Mouse (Mus musculus) spleen, adult 2 months (tissue): ENCODE measurements around the gene Cdh13. TPM values are rescaled to one million over a fixed set of nuclear protein-coding genes. Genes with fewer than 3 reads are reported as not detected.

Experiments
- DNase-seq, 2 experiments: peaks; one replicate each; pipeline versions ENCODE4 v3.0.0 to v3.0.0-alpha.2; 2012 to 2021; ENCODE audit warnings: low spot score in 2 of 2, low read depth in 1 of 2
- H3K27ac ChIP-seq: fragments of 200-500 bp; 2 replicates; pipeline ENCODE4 v1.5.1; 2012; ENCODE audit warnings: low read length, inconsistent platforms; ENCODE audit not compliant: insufficient read depth
- H3K27me3 ChIP-seq: fragments of 200-500 bp; 2 replicates; pipeline ENCODE4 v1.6.1; 2012; ENCODE audit warnings: mild to moderate bottlenecking, moderate library complexity, low read length, inconsistent platforms; ENCODE audit not compliant: control insufficient read depth, insufficient read depth
- H3K36me3 ChIP-seq: fragments of 200-500 bp; 2 replicates; pipeline ENCODE4 v1.6.1; 2012; ENCODE audit warnings: mild to moderate bottlenecking, low read length, inconsistent platforms; ENCODE audit not compliant: control insufficient read depth, insufficient read depth
- H3K4me1 ChIP-seq: fragments of 200-500 bp; 2 replicates; pipeline ENCODE4 v1.6.1; 2011; ENCODE audit warnings: inconsistent platforms; ENCODE audit not compliant: control insufficient read depth, insufficient read depth, insufficient read length
- H3K4me3 ChIP-seq: fragments of 200-500 bp; 2 replicates; pipeline ENCODE4 v1.5.1; 2011; ENCODE audit warnings: mild to moderate bottlenecking, inconsistent platforms; ENCODE audit not compliant: insufficient read depth, insufficient read length; ENCODE audit errors: extremely low read depth
- CTCF ChIP-seq: fragments of 200-500 bp; IDR thresholded peaks from 2 replicates; pipeline ENCODE4 v1.5.1; 2011; ENCODE audit warnings: mild to moderate bottlenecking, inconsistent platforms; ENCODE audit not compliant: insufficient read depth, insufficient read length, insufficient replicate concordance; ENCODE audit errors: extremely low read depth
- POLR2A ChIP-seq: fragments of 200-500 bp; IDR thresholded peaks from 2 replicates; pipeline ENCODE4 v1.6.1; 2011; ENCODE audit warnings: low read depth, low read length, inconsistent platforms
- WGBS: fragments of 180-500 bp; shearing (Covaris S2); methylation state at CpG from one replicate; pipeline ENCODE4 v1.1.7; 2018; 5-methylcytosine and 5-hydroxymethylcytosine counted together
- polyA plus RNA-seq: library from polyadenylated mRNA; depleted of rRNA; stranded (reverse); fragments of >200 nt; gene quantifications from 2 replicates; pipeline ENCODE4 v1.2.3, GENCODE M21; 2012

Gene Cdh13
- polyA plus RNA-seq, 1 experiment = 0.50 TPM

DNA sequence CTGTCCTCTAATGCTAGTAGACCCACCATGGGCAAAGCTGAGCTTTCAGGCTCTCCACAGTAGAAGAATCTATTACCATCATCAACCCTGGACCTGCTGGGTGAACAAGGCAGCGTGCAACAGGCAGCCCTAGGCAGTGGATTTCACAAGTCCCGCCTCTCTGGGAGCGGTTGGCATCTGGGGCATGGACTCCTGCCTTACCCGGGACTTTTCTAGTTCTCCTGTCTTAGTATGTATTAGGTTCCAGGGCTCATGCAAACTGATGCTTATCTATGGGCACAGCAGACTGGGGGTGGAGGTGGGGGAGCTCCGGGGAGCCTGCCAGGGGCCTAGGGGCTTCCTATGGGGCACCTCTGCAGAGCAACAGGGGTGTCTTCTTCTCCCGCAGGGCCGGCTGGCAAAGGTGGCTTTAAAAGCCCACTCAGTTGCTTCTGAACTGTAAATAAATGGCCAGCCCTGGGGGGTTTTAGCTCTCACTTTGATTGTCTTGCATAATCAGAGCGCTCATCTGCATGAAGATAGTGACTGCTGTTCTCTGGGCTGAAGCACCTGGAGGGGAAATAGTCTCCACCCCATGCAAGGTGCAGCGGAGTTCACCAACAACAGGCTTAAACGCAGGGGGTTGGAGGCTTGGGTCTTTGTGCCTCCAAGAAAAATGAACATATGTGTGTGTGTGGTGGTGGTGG, 2.2 kb downstream of the Cdh13 start:
- no peaks in the 10 kb centered on the region for H3K27me3 ChIP-seq
- H3K36me3 ChIP-seq = no peaks in the 10 kb centered on the region
- TF ChIP-seq CTCF = no peak
- WGBS = 32% methylated on average over 10 of the region's 10 CpGs
- H3K4me1 ChIP-seq = no peaks in the 10 kb centered on the region
- DNase-seq = no peak
- H3K27ac ChIP-seq = no peak overlapping the region
- H3K4me3 ChIP-seq = no peak overlapping the region

DNA sequence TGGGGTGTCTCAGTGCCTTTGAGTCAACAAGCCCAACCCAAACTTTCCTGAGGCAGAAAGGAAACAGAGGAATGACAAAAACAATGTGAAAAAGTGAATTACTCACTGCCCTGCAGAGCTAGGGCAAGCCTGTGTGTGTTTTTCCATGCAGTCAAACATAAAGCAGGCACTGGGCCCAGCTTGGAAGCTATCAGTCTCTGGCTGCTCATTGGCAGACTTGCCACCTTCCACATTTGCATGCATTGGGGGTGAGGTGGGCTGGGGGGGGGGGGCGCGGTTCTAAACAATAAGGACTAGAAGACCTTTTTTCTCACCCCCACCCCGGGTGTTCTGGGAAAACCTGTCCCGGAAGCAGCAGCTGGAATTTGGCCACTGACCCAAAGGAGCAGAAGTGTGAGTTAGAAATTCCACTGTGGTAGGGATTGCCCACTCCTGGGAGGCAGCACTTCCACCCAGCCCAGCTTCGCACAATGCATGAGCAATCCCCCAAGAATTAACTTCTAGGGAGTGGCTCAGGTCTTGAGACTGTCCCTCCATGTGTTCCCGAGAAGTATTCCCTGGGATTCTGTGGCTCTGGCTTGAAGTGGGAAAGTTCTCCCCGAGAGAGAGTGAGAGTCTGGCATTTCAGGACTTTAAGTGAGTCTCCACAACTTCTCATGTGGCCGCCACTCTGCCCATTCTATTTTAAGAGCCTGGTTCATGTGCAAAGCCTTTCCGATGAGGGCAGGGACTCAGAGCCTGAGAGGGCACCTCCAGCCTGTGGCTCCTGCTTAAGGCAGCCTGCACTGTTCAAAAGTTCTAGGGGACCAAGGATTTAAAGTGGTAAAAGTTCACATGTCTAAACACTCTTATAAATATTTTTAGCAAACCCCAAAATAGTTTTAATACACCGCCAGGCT, 3.0 kb downstream of the Cdh13 start:
- Histone ChIP-seq H3K27me3 (no peaks in the 10 kb centered on the region), H3K27ac (no peak overlapping the region), H3K4me1 (no peaks in the 10 kb centered on the region), H3K4me3 (no peak overlapping the region), H3K36me3 (no peaks in the 10 kb centered on the region)
- 19% methylated on average over 10 of the region's 10 CpGs for WGBS
- no peak for TF ChIP-seq CTCF
- TF ChIP-seq POLR2A = no peak
- DNase-seq = no peak

DNA sequence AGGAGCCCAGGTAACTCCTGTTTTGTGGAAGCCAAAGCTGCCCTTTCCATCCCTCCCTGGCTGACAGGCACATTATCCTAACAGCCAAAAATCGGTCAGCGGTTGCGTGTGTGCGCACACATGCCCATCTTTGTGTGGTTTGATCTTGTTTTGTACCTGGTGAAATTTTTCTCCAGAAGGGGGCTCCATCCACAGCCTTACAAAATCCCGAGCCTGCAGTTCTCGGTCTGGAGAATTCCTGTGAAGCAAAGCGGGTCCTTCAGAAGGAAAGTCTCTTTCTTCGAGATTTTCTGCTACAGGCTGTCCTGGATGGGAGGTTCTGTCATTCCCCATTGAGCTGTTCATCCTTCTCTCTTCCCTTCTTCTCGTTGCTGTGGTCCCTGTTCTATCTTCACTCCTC, 4.0 kb downstream of the Cdh13 start:
- WGBS = 55% methylated on average over 9 of the region's 9 CpGs

DNA sequence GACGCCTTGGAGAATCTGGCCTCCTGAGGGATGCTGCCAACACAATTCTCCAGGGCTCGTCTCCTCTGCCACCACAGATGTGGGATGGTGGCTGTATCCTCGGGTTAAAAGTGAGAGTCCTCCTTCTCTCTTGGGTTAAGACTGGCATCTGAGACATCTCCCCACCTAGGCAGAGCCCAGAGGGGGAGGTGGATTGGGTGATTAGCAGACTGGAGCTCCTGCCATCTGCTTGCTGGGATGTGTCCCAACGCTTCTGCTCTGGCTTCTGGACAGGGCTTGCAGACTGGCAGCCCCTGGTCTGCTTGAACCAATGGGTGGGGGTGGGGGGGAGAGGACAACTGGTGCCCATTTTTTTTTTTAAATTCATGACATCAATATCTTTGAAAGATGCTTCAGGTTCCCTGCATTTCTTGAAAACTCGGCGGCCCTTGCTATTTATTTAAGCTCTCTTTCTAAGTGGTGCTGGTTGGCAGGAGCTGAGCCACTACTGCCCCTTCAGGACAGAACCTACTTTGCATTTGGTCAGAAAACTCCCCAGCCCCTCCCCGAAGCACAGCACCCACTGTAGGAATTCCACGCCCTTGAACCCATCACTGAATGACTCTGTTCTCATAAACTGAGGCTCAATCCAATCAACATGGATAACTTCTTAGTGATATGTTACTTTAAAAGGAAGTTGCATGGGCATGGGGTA, 4.9 kb downstream of the Cdh13 start:
- TF ChIP-seq POLR2A (no peak), CTCF (no peak)
- H3K27me3 ChIP-seq = no peaks in the 10 kb centered on the region
- WGBS = 69% methylated on average over 8 of the region's 8 CpGs
- H3K4me3 ChIP-seq = no peak overlapping the region
- no peaks in the 10 kb centered on the region for H3K36me3 ChIP-seq
- no peak for DNase-seq
- H3K27ac ChIP-seq = no peak overlapping the region
- no peaks in the 10 kb centered on the region for H3K4me1 ChIP-seq

More for the DNA sequence above, 4.0 kb downstream of the Cdh13 start:
- no peak for TF ChIP-seq POLR2A
- no peak for TF ChIP-seq CTCF
- Histone ChIP-seq H3K4me1 (no peaks in the 10 kb centered on the region), H3K27me3 (no peaks in the 10 kb centered on the region), H3K36me3 (no peaks in the 10 kb centered on the region), H3K4me3 (no peak overlapping the region), H3K27ac (no peak overlapping the region)
- no peak for DNase-seq

DNA sequence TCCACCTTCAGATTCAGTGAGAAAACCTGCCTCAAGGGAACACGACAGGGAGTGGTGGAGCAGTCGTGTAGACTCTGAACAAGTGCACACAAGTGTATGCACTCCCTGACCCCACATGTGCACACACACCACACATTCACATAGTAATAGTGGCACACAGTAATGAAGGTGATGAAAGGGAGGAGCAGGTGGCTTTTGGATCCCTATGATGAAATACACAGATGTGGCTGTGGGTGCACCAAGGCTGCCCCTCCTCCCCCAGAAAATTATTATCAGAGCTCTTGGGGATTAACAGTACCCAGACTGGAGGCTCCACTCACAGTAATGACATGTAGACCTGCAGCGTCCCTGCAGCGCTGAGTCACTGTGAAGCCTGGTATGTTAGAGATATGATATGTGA, 5.6 kb downstream of the Cdh13 start:
- H3K4me3 ChIP-seq = no peak overlapping the region
- WGBS = 82% methylated on average over 4 of the region's 4 CpGs
- no peak overlapping the region for H3K27ac ChIP-seq
- H3K27me3 ChIP-seq = no peaks in the 10 kb centered on the region
- DNase-seq = no peak
- H3K4me1 ChIP-seq = no peaks in the 10 kb centered on the region
- TF ChIP-seq POLR2A = no peak
- TF ChIP-seq CTCF = no peak
- H3K36me3 ChIP-seq = no peaks in the 10 kb centered on the region

DNA sequence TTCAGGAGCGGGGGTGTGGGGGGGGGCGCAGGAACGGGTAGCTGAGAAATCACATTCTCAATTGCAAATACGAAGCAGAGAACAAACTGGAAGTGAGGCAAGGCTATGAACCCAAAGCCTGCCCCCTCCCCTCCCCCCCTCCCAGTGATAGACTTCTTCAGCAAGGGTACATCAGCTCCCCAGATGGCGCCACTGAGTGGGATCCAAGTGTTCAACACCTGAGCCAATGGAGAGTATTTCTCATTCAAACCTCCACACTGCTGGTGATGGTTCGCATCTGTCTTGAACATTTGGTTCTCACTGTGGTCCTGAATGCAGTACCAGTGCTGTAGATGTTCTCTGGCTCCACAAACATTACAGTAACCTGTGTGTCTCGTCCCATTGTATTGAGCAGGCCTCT, 6.0 kb downstream of the Cdh13 start:
- 79% methylated on average over 7 of the region's 7 CpGs for WGBS
- Histone ChIP-seq H3K27ac (no peak overlapping the region), H3K36me3 (no peaks in the 10 kb centered on the region), H3K27me3 (no peaks in the 10 kb centered on the region), H3K4me1 (no peaks in the 10 kb centered on the region), H3K4me3 (no peak overlapping the region)
- TF ChIP-seq CTCF (no peak), POLR2A (no peak)
- no peak for DNase-seq
